Mouse (Mus musculus) limb, embryonic 10.5 days (tissue): ENCODE data around the gene Naxd. TPM values are rescaled to one million over a fixed set of nuclear protein-coding genes. Genes with fewer than 3 reads are reported as not detected.
"Not testable (repeated sequence)": the region's sequence is repeated elsewhere in the genome, so short reads cannot be mapped to it uniquely, and the experiment has no call there.

Experiments
- DNase-seq: peaks from one replicate; pipeline ENCODE4 v3.0.0-alpha.2; 2017; ENCODE audit warnings: low spot score
- H3K27ac ChIP-seq: fragments of 300-500 bp; sonication (generic); 2 replicates; pipeline ENCODE4 v1.5.1; 2016; ENCODE audit warnings: mild to moderate bottlenecking
- H3K27me3 ChIP-seq: fragments of 300-500 bp; sonication (generic); 2 replicates; pipeline ENCODE4 v1.6.1; 2016; ENCODE audit warnings: low read depth, mild to moderate bottlenecking; ENCODE audit not compliant: poor library complexity, severe bottlenecking
- H3K36me3 ChIP-seq: fragments of 300-500 bp; sonication (generic); 2 replicates; pipeline ENCODE4 v1.6.1; 2016; ENCODE audit warnings: mild to moderate bottlenecking, moderate library complexity
- H3K4me1 ChIP-seq: fragments of 300-500 bp; sonication (generic); 2 replicates; pipeline ENCODE4 v1.6.1; 2016
- H3K4me3 ChIP-seq: fragments of 300-500 bp; sonication (generic); 2 replicates; pipeline ENCODE4 v1.5.1; 2016; ENCODE audit warnings: mild to moderate bottlenecking, moderate library complexity
- H3K9me3 ChIP-seq: fragments of 300-500 bp; sonication (generic); replicated peaks from 2 replicates; pipeline ENCODE4 v1.6.1; 2016; ENCODE audit warnings: mild to moderate bottlenecking
- WGBS: fragments of 180-500 bp; shearing (Covaris S2); methylation state at CpG from one replicate; pipeline ENCODE4 v1.1.7; 2016; 5-methylcytosine and 5-hydroxymethylcytosine counted together
- polyA plus RNA-seq: library from polyadenylated mRNA; unstranded; fragments of >200 nt; fragmentation: Nextera tagmentation; extraction: Ambion mirVana; gene quantifications from 2 replicates; pipeline ENCODE4 v1.2.1, GENCODE M21; 2016

Gene Naxd
- polyA plus RNA-seq, 1 experiment from 2014 or later: 116 TPM

GRCm38 (mm10) chr8:11530849-11531248 is 33.5 kb downstream of the Naxd start:
- Histone ChIP-seq H3K36me3 (peaks cover 57% of the 10 kb centered on the region), H3K27ac (no peak overlapping the region)
- DNase-seq: no peak

DNA sequence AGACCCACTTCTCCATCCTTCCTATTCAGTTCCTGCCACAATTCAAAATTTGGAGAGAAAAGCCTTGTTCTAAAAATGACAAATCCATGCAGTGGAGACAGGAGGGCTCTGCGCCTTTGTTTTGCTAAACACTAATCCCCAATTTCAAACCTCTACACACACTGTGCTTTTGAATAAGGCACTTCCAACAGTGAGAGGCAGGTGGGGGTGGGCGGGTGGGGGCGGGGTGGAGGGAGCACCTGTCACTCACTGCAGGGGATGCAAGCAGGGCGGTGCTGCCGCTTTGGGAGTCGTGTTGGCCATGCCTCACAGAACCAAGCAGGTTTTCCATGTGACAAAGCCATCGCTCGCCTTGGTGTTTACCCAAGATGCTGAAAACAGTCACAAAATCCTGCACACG is 37.2 kb downstream of the Naxd start:
- Histone ChIP-seq H3K27me3 (no peaks in the 10 kb centered on the region), H3K4me3 (no peak overlapping the region), H3K9me3 (no peaks in the 10 kb centered on the region), H3K36me3 (peaks cover 58% of the 10 kb centered on the region), H3K4me1 (no peaks in the 10 kb centered on the region), H3K27ac (no peak overlapping the region)
- 49% methylated on average over 9 of the region's 9 CpGs for WGBS
- no peak for DNase-seq

More at GRCm38 (mm10) chr8:11530849-11531248, 33.5 kb downstream of the Naxd start:
- Histone ChIP-seq H3K4me3 (no peak overlapping the region), H3K27me3 (no peaks in the 10 kb centered on the region), H3K4me1 (no peaks in the 10 kb centered on the region), H3K9me3 (no peaks in the 10 kb centered on the region)
- WGBS: 81% methylated on average over 4 of the region's 4 CpGs

- no peak overlapping the region for H3K27ac ChIP-seq
- H3K9me3 ChIP-seq: no peaks in the 10 kb centered on the region
- no peak overlapping the region for H3K4me3 ChIP-seq
- no peaks in the 10 kb centered on the region for H3K27me3 ChIP-seq
- WGBS: 90% methylated on average over 4 of the region's 4 CpGs
- H3K36me3 ChIP-seq: peaks cover 58% of the 10 kb centered on the region
- no peaks in the 10 kb centered on the region for H3K4me1 ChIP-seq
- no peak for DNase-seq
These were observed 41.7 kb downstream of the Naxd start for GRCm38 (mm10) chr8:11539049-11539448.

DNA sequence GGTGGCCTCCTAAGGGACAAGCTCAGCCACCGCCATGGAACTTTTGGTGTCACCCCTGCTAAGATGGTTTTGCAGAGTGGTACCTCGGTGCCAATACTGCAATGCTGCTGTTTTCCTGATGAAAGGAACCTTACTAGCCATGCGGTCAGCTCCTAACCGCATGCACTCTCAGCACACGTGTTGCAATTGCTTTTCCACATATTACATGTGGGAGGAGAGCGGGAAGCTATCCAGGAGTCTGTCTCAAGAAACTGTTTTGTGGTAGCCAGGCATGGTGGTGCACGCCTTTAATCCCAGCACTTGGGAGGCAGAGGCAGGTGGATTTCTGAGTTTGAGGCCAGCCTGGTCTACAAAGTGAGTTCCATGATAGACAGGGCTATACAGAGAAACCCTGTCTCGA is 42.9 kb downstream of the Naxd start:
- Histone ChIP-seq H3K4me1 (no peaks in the 10 kb centered on the region), H3K4me3 (no peak overlapping the region), H3K27me3 (no peaks in the 10 kb centered on the region), H3K27ac (no peak overlapping the region), H3K9me3 (no peaks in the 10 kb centered on the region), H3K36me3 (peaks cover 53% of the 10 kb centered on the region)
- DNase-seq: no peak
- WGBS: 95% methylated on average over 8 of the region's 8 CpGs

- H3K4me3 ChIP-seq: no peak overlapping the region
- no peak overlapping the region for H3K27ac ChIP-seq
- H3K4me1 ChIP-seq: no peaks in the 10 kb centered on the region
- H3K36me3 ChIP-seq: peaks cover 59% of the 10 kb centered on the region
- H3K27me3 ChIP-seq: no peaks in the 10 kb centered on the region
- WGBS: 95% methylated on average over 12 of the region's 12 CpGs
- H3K9me3 ChIP-seq: no peaks in the 10 kb centered on the region
- no peak for DNase-seq
These were observed 44.7 kb downstream of the Naxd start for GRCm38 (mm10) chr8:11542031-11542430.

GRCm38 (mm10) chr8:11542866-11543265 is 45.6 kb downstream of the Naxd start:
- no peak overlapping the region for H3K4me3 ChIP-seq
- no peak for DNase-seq
- H3K9me3 ChIP-seq: no peaks in the 10 kb centered on the region
- H3K36me3 ChIP-seq: peaks cover 64% of the 10 kb centered on the region
- no peak overlapping the region for H3K27ac ChIP-seq
- H3K4me1 ChIP-seq: no peaks in the 10 kb centered on the region
- 86% methylated on average over 4 of the region's 4 CpGs for WGBS
- H3K27me3 ChIP-seq: no peaks in the 10 kb centered on the region

- Histone ChIP-seq H3K36me3 (peaks cover 60% of the 10 kb centered on the region), H3K9me3 (no peaks in the 10 kb centered on the region)
- 51% methylated on average over 3 of the region's 3 CpGs for WGBS
These were observed 47.1 kb downstream of the Naxd start for GRCm38 (mm10) chr8:11544386-11544785.

DNA sequence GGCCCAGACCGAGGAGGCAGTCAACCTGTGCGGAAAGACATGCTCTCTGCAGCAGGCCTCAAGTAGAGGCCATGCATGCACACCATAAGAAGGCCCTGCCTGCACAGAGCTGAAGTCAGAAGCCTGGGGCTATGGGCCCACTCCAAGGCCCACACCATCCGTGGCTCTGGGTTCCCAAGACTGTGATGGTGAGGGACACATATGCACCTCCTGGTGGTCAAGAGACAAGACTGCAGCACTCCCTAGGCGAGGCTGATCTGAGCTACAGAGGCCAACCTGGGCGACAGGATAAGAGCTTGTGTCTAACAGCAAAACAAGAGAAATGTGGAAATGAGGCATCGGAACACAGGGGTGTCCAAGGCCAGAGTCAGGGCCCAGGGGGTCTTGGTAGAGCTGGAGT is 49.8 kb downstream of the Naxd start:
- Histone ChIP-seq H3K27ac (no peak overlapping the region), H3K4me3 (no peak overlapping the region), H3K4me1 (peaks cover 17% of the 10 kb centered on the region), H3K27me3 (no peaks in the 10 kb centered on the region), H3K36me3 (peaks cover 35% of the 10 kb centered on the region), H3K9me3 (no peaks in the 10 kb centered on the region)
- DNase-seq: peak; percentile 37
- 65% methylated on average over 6 of the region's 6 CpGs for WGBS

More at GRCm38 (mm10) chr8:11544386-11544785, 47.1 kb downstream of the Naxd start:
- no peaks in the 10 kb centered on the region for H3K27me3 ChIP-seq
- H3K27ac ChIP-seq: no peak overlapping the region
- H3K4me3 ChIP-seq: no peak overlapping the region
- no peaks in the 10 kb centered on the region for H3K4me1 ChIP-seq
- peak; percentile 52 for DNase-seq

DNA sequence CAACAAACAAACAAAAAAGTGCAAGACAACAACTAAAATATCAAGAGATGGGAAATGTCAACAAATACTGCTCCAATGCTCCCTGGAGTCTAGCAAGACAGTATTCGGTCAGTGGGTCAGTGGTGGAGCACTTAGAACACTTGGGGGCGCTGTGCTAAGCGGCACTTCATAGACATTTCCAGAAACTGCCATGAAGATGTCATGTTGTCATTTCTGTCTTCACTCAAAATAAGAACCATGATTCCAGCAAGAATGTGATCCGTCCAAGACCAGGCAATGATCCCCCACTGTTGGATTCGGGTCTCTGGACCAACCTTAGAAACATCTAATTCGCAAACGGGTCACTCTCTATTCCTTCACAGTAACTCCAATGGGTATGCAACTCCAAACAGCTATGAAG is 52.4 kb downstream of the Naxd start:
- 22% methylated on average over 7 of the region's 7 CpGs for WGBS
- H3K4me1 ChIP-seq: peaks cover 27% of the 10 kb centered on the region
- peak; percentile 60 for DNase-seq
- H3K9me3 ChIP-seq: no peaks in the 10 kb centered on the region
- H3K27ac ChIP-seq: peak overlapping the region; percentile 92; the same call in 1 of the 2 replicates
- H3K4me3 ChIP-seq: peak overlapping the region; percentile 88
- peaks cover 21% of the 10 kb centered on the region for H3K36me3 ChIP-seq
- no peaks in the 10 kb centered on the region for H3K27me3 ChIP-seq

DNA sequence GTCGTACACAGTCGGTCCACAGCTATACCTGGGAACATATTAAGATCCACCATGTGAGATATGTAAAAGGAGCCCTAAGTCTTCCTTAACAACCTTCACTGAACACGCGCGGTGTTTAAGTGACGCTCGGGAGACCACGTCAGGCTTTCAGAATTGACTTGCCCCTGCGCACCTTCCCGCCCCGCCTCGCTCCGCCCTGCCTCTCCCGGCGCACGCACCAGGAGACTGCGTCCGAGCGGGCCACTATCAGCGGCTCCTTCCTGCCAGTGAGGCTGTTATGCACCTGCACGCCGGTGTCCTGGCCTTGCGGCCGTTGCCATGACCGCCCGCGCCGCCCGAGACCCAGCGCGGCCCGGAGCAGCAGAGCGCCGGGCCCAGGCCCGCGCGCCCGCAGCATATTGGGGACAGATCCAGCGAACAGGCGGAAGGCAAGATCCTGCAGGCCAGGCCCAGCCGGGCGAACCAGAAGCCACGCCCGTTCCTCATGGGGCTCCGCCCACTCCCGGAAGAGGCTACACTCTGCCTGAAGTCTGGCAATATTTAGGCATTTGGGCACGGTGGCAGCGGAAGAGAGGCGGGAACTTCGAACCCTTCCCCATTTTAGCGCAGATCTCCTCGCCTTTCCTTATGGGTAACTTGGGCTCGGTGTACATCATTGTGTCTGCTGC is 53.1 kb downstream of the Naxd start, which contains the start of gene Cars2:
Cars2 (minus strand) TSS at position 503 of the 668 bp plus-strand sequence.
- Histone ChIP-seq H3K4me3 (peak within 1 kb of the TSS; percentile 88), H3K9me3 (no peaks in the 10 kb centered on the region), H3K4me1 (peaks cover 32% of the 10 kb centered on the region), H3K36me3 (peaks cover 17% of the 10 kb centered on the region), H3K27me3 (no peaks in the 10 kb centered on the region), H3K27ac (peak within 1 kb of the TSS; percentile 92)
- under 1% methylated on average over 53 of the region's 53 CpGs for WGBS
- peak; percentile 90 for DNase-seq

DNA sequence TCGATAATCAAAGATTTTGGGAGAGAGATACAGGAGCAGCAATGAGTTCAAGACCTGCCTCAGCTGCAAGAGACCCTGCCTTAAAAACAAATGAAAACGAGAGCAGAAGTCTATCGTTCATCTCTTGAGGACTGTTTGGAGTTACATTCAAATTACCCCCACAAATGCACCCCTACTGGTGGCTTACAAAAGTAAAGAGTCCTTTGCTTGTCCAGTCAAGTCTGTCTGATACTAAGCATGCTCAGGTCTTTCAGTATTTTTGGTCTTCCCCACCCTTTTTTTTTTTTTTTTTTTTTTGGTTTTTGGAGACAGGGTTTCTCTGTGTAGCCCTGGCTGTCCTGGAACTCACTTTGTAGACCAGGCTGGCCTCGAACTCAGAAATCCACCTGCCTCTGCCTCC is 54.2 kb downstream of the Naxd start:
- H3K4me3 ChIP-seq: 0 out of 2 replicates have a peak overlapping the region, but pooled peaks have one; percentile 88
- 91% methylated on average over 4 of the region's 4 CpGs for WGBS
- H3K4me1 ChIP-seq: peaks cover 32% of the 10 kb centered on the region
- H3K27me3 ChIP-seq, H3K9me3 ChIP-seq, DNase-seq: not testable (repeated sequence)
- peak overlapping the region; percentile 92; the same call in 1 of the 2 replicates for H3K27ac ChIP-seq
- peaks cover 15% of the 10 kb centered on the region for H3K36me3 ChIP-seq

DNA sequence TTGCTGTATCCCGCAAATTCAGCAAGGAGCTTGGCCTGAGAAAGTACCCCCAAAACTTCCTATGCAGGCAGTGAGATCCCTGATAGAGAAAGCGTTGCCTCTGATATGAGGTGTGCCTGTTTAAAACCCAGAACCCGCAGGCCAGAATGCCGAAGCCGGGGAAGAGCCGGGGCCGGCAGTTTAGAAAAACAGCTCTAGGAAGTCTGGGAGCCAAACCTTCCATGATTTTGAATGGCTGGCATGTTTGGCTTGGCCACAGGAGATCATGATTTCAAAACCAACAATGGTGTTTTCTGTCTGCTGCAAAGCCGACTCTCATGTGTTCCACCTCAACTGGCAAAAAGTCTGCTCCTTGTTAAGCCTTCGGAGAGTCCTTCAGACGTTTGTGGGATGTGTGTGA is 55.1 kb downstream of the Naxd start:
- H3K9me3 ChIP-seq: no peaks in the 10 kb centered on the region
- no peak overlapping the region for H3K4me3 ChIP-seq
- WGBS: 85% methylated on average over 10 of the region's 10 CpGs
- DNase-seq: no peak
- peaks cover 8% of the 10 kb centered on the region; the same call in 1 of the 2 replicates for H3K36me3 ChIP-seq
- no peaks in the 10 kb centered on the region for H3K27me3 ChIP-seq
- no peak overlapping the region; the same call in 1 of the 2 replicates for H3K27ac ChIP-seq
- peaks cover 32% of the 10 kb centered on the region for H3K4me1 ChIP-seq

DNA sequence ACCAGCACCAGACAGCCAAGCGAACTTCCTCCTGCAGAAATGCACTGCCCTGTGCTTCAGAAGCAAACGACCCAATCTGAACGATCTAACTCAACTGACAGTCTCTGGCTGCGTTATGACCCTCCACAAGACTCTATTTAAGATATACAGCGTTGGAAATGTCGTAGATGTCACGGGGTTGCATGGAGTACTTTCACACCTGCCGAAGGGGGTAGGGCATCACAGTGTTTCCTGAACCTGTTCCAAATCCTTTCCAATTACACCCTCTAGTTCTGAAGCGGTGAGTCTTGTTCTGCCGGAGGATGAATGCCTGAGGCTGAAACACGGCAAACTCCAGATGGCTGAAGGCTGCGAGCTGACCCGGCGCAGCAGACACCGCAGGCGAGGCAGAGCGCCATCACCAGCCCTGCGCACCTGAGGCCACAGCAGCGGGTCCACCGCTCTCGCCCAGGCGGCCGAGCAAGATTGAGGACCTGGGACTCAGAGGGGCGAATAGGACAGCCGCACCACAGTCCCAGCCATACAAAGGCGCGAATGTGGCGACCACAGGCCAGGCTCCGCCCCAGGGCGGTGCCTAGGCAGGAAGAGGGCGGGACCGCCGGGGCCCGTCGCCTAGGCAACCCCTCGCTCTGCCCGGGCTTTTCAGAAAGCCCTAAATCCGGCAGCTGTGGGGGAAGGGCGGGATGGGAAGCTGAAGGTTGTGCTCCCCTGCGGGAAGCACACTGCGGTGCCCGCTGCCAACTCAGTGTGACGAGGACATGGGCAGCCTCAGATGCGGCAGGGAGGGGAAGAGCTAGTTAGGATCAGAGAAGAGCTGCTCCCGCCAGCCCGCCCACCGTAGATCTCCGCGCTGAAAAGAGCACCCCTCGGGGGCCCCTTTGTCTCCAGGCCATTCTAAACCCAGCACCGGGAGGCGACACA is 57.8 kb downstream of the Naxd start, which contains the start of gene Ing1:
Ing1 (plus strand) TSS at position 773 of the 921 bp plus-strand sequence.
- Histone ChIP-seq H3K9me3 (no peaks in the 10 kb centered on the region), H3K36me3 (no peaks in the 10 kb centered on the region; the same call in 1 of the 2 replicates), H3K4me3 (peak within 1 kb of the TSS; percentile 92), H3K4me1 (peaks cover 38% of the 10 kb centered on the region), H3K27me3 (no peaks in the 10 kb centered on the region), H3K27ac (peak within 1 kb of the TSS; percentile 97)
- under 1% methylated on average over 52 of the region's 52 CpGs for WGBS
- DNase-seq: peak; percentile 97
